Mouse (Mus musculus): ENCODE measurements at regions not wholly inside any gene's neighbourhood (a gene's known extent, or its start where the extent isn't known, plus 50 kb on each side); places are given as distances from the start of the nearest gene placed in this dataset.

DNA sequence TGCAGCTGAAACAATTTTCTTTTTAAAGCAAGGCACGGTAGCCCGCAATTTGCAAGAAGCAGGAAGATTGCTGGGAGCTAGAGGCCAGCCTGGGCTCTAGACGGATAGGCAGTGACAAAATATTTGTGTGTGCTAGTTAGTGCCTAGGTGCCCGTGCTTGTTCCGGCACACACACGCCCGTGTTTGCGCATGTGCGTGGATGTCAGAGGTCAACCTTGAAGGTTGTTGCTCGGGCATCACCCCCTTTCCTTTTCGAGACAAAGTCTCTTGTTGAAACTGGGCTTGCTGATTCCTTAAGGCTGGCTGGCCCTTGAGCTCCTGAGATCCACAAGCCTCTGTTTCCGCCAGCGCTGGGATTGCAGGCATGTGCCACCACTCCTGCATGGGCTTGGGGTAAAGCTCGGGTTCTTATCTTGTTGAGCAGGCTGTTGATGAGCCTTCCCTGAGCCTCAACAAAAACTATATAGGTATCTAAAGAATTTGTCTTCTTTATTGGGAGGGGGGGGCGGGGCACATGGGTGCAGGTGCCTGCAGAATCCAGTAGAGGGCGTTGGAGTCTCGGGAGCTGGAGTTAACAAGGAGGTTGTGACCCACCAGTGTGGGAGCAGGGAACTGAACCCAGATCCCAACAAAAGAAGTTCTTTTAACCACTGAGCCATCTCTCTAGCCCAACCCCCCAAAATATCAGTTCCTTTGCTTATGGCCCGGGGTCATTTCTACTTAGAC is 149.5 kb upstream of the Lhx5 start:
- no peak overlapping the region for H3K9ac ChIP-seq (ENCODE audit: low read length)
- no peak for ATAC-seq (ENCODE audit: insufficient number of reproducible peaks, low FRiP score, low TSS enrichment, low read depth)
- H3K4me1 ChIP-seq (ENCODE audit: control insufficient read depth, insufficient read depth, low read length) = 0 out of 2 replicates have a peak, but pooled peaks cover 14% of the 10 kb centered on the region
- H3K4me3 ChIP-seq (ENCODE audit: low read depth, low read length) = no peak overlapping the region
- DNase-seq (ENCODE audit: low spot score) = no peak
- H3K4me2 ChIP-seq (ENCODE audit: low read depth, severe bottlenecking) = no peak overlapping the region
- H3K36me3 ChIP-seq (ENCODE audit: control insufficient read depth, insufficient read depth, low read length) = no peaks in the 10 kb centered on the region
- H3K27ac ChIP-seq (replicated peaks; ENCODE audit: low read depth, low read length) = no peak overlapping the region
- H3K9me3 ChIP-seq (ENCODE audit: control insufficient read depth, low read length) = no peaks in the 10 kb centered on the region
- 33% methylated on average over 18 of the region's 18 CpGs for WGBS
- H3K27me3 ChIP-seq (ENCODE audit: control insufficient read depth, insufficient read depth, low read length) = peaks cover 51% of the 10 kb centered on the region

GRCm38 (mm10) chr5:120284625-120285024 is 146.9 kb upstream of the Lhx5 start:
- Histone ChIP-seq H3K36me3 (ENCODE audit: control insufficient read depth, insufficient read depth, low read length) (no peaks in the 10 kb centered on the region), H3K27ac (replicated peaks; ENCODE audit: low read depth, low read length) (no peak overlapping the region), H3K9ac (ENCODE audit: low read length) (no peak overlapping the region), H3K27me3 (ENCODE audit: control insufficient read depth, insufficient read depth, low read length) (peaks cover 50% of the 10 kb centered on the region), H3K4me1 (ENCODE audit: control insufficient read depth, insufficient read depth, low read length) (0 out of 2 replicates have a peak, but pooled peaks cover 14% of the 10 kb centered on the region), H3K4me3 (ENCODE audit: low read depth, low read length) (no peak overlapping the region), H3K9me3 (ENCODE audit: control insufficient read depth, low read length) (no peaks in the 10 kb centered on the region; the same call in 1 of the 2 replicates), H3K4me2 (ENCODE audit: low read depth, severe bottlenecking) (no peak overlapping the region)
- no peak for ATAC-seq (ENCODE audit: insufficient number of reproducible peaks, low FRiP score, low TSS enrichment, low read depth)
- no peak for DNase-seq (ENCODE audit: low spot score)
- WGBS = 48% methylated on average over 7 of the region's 8 CpGs

- no peak for DNase-seq (ENCODE audit: low spot score)
- no peak overlapping the region for H3K4me3 ChIP-seq (ENCODE audit: low read depth, low read length)
- no peaks in the 10 kb centered on the region for H3K36me3 ChIP-seq (ENCODE audit: control insufficient read depth, insufficient read depth, low read length)
- peaks cover 46% of the 10 kb centered on the region for H3K27me3 ChIP-seq (ENCODE audit: control insufficient read depth, insufficient read depth, low read length)
- WGBS = 25% methylated on average over 9 of the region's 9 CpGs
- H3K4me2 ChIP-seq (ENCODE audit: low read depth, severe bottlenecking) = no peak overlapping the region
- no peak for ATAC-seq (ENCODE audit: insufficient number of reproducible peaks, low FRiP score, low TSS enrichment, low read depth)
- no peaks in the 10 kb centered on the region; the same call in 1 of the 2 replicates for H3K9me3 ChIP-seq (ENCODE audit: control insufficient read depth, low read length)
- H3K9ac ChIP-seq (ENCODE audit: low read length) = no peak overlapping the region
- no peak overlapping the region for H3K27ac ChIP-seq (replicated peaks; ENCODE audit: low read depth, low read length)
- H3K4me1 ChIP-seq (ENCODE audit: control insufficient read depth, insufficient read depth, low read length) = 0 out of 2 replicates have a peak, but pooled peaks cover 13% of the 10 kb centered on the region
Observed at GRCm38 (mm10) chr5:120285036-120285435, 146.5 kb upstream of the Lhx5 start.

DNA sequence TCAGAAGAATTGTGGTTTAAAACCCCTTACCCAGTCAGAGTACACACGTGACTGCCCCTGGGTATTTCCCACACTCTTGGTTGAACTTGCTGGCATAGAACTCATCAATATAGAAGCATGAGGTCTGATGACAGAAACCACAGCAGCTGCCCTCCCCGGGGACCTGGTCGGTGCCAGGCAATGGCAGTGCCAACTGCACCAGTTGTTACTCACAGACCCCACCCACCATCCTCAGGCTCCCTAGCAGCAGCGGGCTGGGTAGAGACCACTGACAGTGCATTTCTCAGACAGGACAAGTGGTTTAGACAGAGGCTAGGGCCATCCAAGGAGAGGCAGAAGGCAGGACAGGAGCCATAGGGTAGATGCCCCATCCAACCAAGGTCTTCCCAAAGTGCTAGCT is 144.7 kb upstream of the Lhx5 start:
- Histone ChIP-seq H3K4me2 (ENCODE audit: low read depth, severe bottlenecking) (no peak overlapping the region), H3K9ac (ENCODE audit: low read length) (no peak overlapping the region), H3K27me3 (ENCODE audit: control insufficient read depth, insufficient read depth, low read length) (peaks cover 30% of the 10 kb centered on the region), H3K9me3 (ENCODE audit: control insufficient read depth, low read length) (no peaks in the 10 kb centered on the region; the same call in 1 of the 2 replicates), H3K27ac (replicated peaks; ENCODE audit: low read depth, low read length) (no peak overlapping the region), H3K4me1 (ENCODE audit: control insufficient read depth, insufficient read depth, low read length) (0 out of 2 replicates have a peak, but pooled peaks cover 1% of the 10 kb centered on the region), H3K36me3 (ENCODE audit: control insufficient read depth, insufficient read depth, low read length) (no peaks in the 10 kb centered on the region), H3K4me3 (ENCODE audit: low read depth, low read length) (no peak overlapping the region)
- DNase-seq (ENCODE audit: low spot score) (no peak), ATAC-seq (ENCODE audit: insufficient number of reproducible peaks, low FRiP score, low TSS enrichment, low read depth) (no peak)
- 82% methylated on average over 4 of the region's 4 CpGs for WGBS

DNA sequence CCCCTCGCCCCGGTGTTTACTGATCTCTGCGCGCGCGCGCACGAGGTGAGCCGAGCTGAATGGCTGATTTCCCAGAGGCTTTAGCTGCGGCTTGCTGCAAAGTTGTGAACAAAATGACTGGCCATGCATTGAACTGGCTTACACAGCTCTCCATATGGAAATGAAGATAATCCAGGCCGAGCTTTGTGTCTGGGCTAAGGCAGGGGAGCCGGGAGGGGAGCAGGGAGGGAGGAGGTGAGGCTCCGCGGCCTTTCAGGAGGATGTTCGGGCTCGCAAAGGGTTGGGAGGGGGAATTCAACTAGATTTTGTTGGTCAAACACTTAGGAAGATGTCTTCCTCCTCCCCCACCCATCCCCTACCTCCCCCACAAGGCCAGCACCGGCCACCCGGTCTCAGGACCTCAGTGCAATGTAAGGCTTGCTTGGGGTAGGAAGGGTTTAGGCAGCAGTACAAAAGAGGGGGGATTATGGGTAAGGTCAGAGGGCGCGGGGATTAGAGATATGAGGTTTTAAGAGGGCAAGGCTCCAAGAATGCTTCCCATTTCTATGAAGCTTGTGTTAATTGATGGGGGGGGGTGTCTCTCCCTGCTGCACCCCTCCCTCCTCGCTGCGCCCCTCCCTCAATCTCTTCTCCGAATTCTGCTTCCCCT is 143.3 kb upstream of the Lhx5 start:
- peaks cover 22% of the 10 kb centered on the region for H3K27me3 ChIP-seq (ENCODE audit: control insufficient read depth, insufficient read depth, low read length)
- H3K4me3 ChIP-seq (ENCODE audit: low read depth, low read length) = no peak overlapping the region
- no peak overlapping the region for H3K4me2 ChIP-seq (ENCODE audit: low read depth, severe bottlenecking)
- no peaks in the 10 kb centered on the region; the same call in 1 of the 2 replicates for H3K9me3 ChIP-seq (ENCODE audit: control insufficient read depth, low read length)
- 11% methylated on average over 23 of the region's 23 CpGs for WGBS
- 0 out of 2 replicates have a peak overlapping the region, but pooled peaks have one; percentile 27 for H3K9ac ChIP-seq (ENCODE audit: low read length)
- H3K27ac ChIP-seq (replicated peaks; ENCODE audit: low read depth, low read length) = no peak overlapping the region
- DNase-seq (ENCODE audit: low spot score) (no peak), ATAC-seq (ENCODE audit: insufficient number of reproducible peaks, low FRiP score, low TSS enrichment, low read depth) (no peak)
- no peaks in the 10 kb centered on the region for H3K4me1 ChIP-seq (ENCODE audit: control insufficient read depth, insufficient read depth, low read length)
- H3K36me3 ChIP-seq (ENCODE audit: control insufficient read depth, insufficient read depth, low read length) = no peaks in the 10 kb centered on the region

GRCm38 (mm10) chr5:120294526-120295078 is 136.9 kb upstream of the Lhx5 start:
- no peak overlapping the region for H3K4me3 ChIP-seq (ENCODE audit: low read depth, low read length)
- DNase-seq (ENCODE audit: low spot score) (no peak), ATAC-seq (ENCODE audit: insufficient number of reproducible peaks, low FRiP score, low TSS enrichment, low read depth) (no peak)
- H3K4me2 ChIP-seq (ENCODE audit: low read depth, severe bottlenecking) = no peak overlapping the region
- H3K4me1 ChIP-seq (ENCODE audit: control insufficient read depth, insufficient read depth, low read length) = no peaks in the 10 kb centered on the region
- no peak overlapping the region for H3K9ac ChIP-seq (ENCODE audit: low read length)
- no peaks in the 10 kb centered on the region for H3K36me3 ChIP-seq (ENCODE audit: control insufficient read depth, insufficient read depth, low read length)
- H3K27ac ChIP-seq (replicated peaks; ENCODE audit: low read depth, low read length) = no peak overlapping the region
- H3K9me3 ChIP-seq (ENCODE audit: control insufficient read depth, low read length) = no peaks in the 10 kb centered on the region; the same call in 1 of the 2 replicates
- H3K27me3 ChIP-seq (ENCODE audit: control insufficient read depth, insufficient read depth, low read length) = peaks cover 8% of the 10 kb centered on the region
- 45% methylated on average over 15 of the region's 16 CpGs for WGBS

DNA sequence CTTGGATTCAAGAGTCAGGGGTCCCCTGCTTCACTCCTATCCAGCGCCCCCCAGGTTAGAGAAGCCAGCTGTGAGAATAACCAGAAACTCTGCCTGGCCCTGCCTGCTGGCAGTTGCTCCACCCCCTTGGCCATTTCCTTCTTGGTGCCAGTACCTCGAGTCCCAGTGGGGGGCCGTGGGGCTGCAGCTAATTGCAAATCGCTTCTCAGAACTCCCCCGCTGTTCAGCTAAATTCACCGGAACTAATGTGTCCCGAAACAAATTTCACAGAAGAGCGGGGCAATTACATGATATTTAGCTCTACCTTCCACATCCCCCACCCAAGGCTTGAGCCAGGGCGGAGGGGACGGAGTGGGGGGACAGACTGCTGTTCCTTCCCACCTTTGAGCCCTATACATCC is 134.3 kb upstream of the Lhx5 start:
- Histone ChIP-seq H3K36me3 (ENCODE audit: control insufficient read depth, insufficient read depth, low read length) (no peaks in the 10 kb centered on the region), H3K9ac (ENCODE audit: low read length) (no peak overlapping the region), H3K9me3 (ENCODE audit: control insufficient read depth, low read length) (no peaks in the 10 kb centered on the region), H3K4me3 (ENCODE audit: low read depth, low read length) (no peak overlapping the region), H3K27ac (replicated peaks; ENCODE audit: low read depth, low read length) (no peak overlapping the region), H3K4me2 (ENCODE audit: low read depth, severe bottlenecking) (no peak overlapping the region), H3K4me1 (ENCODE audit: control insufficient read depth, insufficient read depth, low read length) (no peaks in the 10 kb centered on the region), H3K27me3 (ENCODE audit: control insufficient read depth, insufficient read depth, low read length) (peaks cover 33% of the 10 kb centered on the region)
- DNase-seq (ENCODE audit: low spot score) (peak; percentile 47), ATAC-seq (ENCODE audit: insufficient number of reproducible peaks, low FRiP score, low TSS enrichment, low read depth) (no peak)
- WGBS = 7% methylated on average over 10 of the region's 10 CpGs

GRCm38 (mm10) chr5:120297665-120298282 is 133.7 kb upstream of the Lhx5 start:
- no peak overlapping the region for H3K9ac ChIP-seq (ENCODE audit: low read length)
- no peak overlapping the region for H3K27ac ChIP-seq (replicated peaks; ENCODE audit: low read depth, low read length)
- H3K36me3 ChIP-seq (ENCODE audit: control insufficient read depth, insufficient read depth, low read length) = no peaks in the 10 kb centered on the region
- no peaks in the 10 kb centered on the region for H3K9me3 ChIP-seq (ENCODE audit: control insufficient read depth, low read length)
- WGBS = 56% methylated on average over 3 of the region's 3 CpGs
- no peaks in the 10 kb centered on the region for H3K4me1 ChIP-seq (ENCODE audit: control insufficient read depth, insufficient read depth, low read length)
- ATAC-seq (ENCODE audit: insufficient number of reproducible peaks, low FRiP score, low TSS enrichment, low read depth) = no peak
- DNase-seq (ENCODE audit: low spot score) = no peak
- no peak overlapping the region for H3K4me3 ChIP-seq (ENCODE audit: low read depth, low read length)
- H3K4me2 ChIP-seq (ENCODE audit: low read depth, severe bottlenecking) = no peak overlapping the region
- H3K27me3 ChIP-seq (ENCODE audit: control insufficient read depth, insufficient read depth, low read length) = peaks cover 39% of the 10 kb centered on the region

Data from limb, embryonic 11.5 days (tissue).